Mouse (Mus musculus) kidney, adult 2 months (tissue): ENCODE results near the gene Sdr39u1. TPM values are rescaled to one million over a fixed set of nuclear protein-coding genes. Genes with fewer than 3 reads are reported as not detected.

Source experiments
- DNase-seq: peaks from one replicate; pipeline ENCODE4 v3.0.0; 2021
- H3K27ac ChIP-seq: fragments of 200-500 bp; 2 replicates; pipeline ENCODE4 v1.5.1; 2012; ENCODE audit warnings: low read depth, low read length, control low read depth, inconsistent platforms; ENCODE audit not compliant: insufficient read depth
- H3K27me3 ChIP-seq: fragments of 200-500 bp; replicated peaks from 2 replicates; pipeline ENCODE4 v1.6.1; 2012; ENCODE audit warnings: mild to moderate bottlenecking, moderate library complexity, low read length, inconsistent platforms; ENCODE audit not compliant: control insufficient read depth, insufficient read depth
- H3K36me3 ChIP-seq: fragments of 200-500 bp; 2 replicates; pipeline ENCODE4 v1.6.1; 2012; ENCODE audit warnings: mild to moderate bottlenecking, moderate library complexity, low read length, inconsistent platforms; ENCODE audit not compliant: control insufficient read depth, insufficient read depth
- H3K4me1 ChIP-seq: fragments of 200-500 bp; 2 replicates; pipeline ENCODE4 v1.6.1; 2011; ENCODE audit warnings: low read length; ENCODE audit not compliant: control insufficient read depth, insufficient read depth
- H3K4me3 ChIP-seq: fragments of 200-500 bp; 2 replicates; pipeline ENCODE4 v1.5.1; 2011; ENCODE audit warnings: mild to moderate bottlenecking, low read depth, low read length, control low read depth; ENCODE audit not compliant: insufficient read depth
- CTCF ChIP-seq: fragments of 200-500 bp; conservative IDR thresholded peaks from 2 replicates; pipeline ENCODE4 v1.5.1; 2011; ENCODE audit warnings: low read depth, mild to moderate bottlenecking, control low read depth, low read length, moderate library complexity, mixed read lengths; ENCODE audit not compliant: insufficient read depth, insufficient read length
- POLR2A ChIP-seq: fragments of 200-500 bp; IDR thresholded peaks from one replicate; pipeline ENCODE4 v1.6.1; 2011; ENCODE audit warnings: low read depth, low read length, control low read depth
- WGBS: fragments of 180-500 bp; shearing (Covaris S2); methylation state at CpG from one replicate; pipeline ENCODE4 v1.1.7; 2018; 5-methylcytosine and 5-hydroxymethylcytosine counted together
- polyA plus RNA-seq: library from polyadenylated mRNA; depleted of rRNA; stranded (reverse); fragments of >200 nt; gene quantifications from 2 replicates; pipeline ENCODE4 v1.2.3, GENCODE M21; 2012

Gene Sdr39u1
- polyA plus RNA-seq, 1 experiment, result 132 TPM

DNA sequence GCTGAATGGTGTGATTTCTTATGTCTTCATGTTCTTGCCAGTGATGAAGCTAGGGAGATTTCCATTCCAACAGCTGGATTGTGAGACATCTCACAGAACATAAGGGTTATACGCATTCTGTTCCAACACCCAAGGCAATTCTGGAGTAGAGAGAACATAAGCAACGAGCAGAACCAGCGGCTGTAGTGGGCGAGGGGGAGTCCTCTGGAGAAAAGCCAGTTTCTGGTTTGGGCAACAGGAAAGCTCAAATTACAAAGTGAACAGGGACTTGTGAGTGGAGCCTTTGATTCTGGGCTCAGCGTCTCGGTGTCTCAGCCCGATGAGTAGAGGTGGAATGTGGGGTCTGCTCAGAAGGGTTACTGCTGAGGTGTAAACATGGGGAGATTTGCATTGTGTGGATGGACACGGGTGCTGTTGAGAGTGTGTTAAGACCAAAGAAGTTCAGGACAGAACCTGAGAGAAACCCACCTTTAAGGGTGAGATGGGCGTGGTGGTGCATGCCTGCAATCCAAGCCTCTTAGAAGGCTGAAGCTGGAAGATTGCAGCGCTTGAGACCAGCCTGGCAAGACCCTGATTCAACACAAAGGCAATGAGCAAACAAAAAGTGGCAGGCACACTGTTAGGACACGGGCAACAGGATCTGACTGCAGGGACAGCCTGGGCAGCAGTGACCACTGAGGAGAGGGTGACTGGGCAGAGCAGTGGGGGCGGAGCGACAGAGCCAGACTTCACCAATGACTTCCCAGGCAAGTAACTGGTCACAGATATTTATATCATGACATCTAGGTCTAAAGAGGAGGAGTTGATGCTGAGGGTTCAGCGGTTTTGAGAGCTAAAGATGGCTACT lies 22.4 kb downstream of the Sdr39u1 start:
- no peaks in the 10 kb centered on the region for H3K27me3 ChIP-seq
- H3K4me1 ChIP-seq, result peaks cover 10% of the 10 kb centered on the region; the same call in 1 of the 2 replicates
- no peak for TF ChIP-seq POLR2A
- no peak for TF ChIP-seq CTCF
- 16% methylated on average over 14 of the region's 14 CpGs for WGBS
- H3K27ac ChIP-seq, result no peak overlapping the region
- no peaks in the 10 kb centered on the region for H3K36me3 ChIP-seq
- H3K4me3 ChIP-seq, result no peak overlapping the region
- no peak for DNase-seq

- peak overlapping the region; percentile 4; the same call in 1 of the 2 replicates for H3K4me3 ChIP-seq
- H3K4me1 ChIP-seq, result peaks cover 3% of the 10 kb centered on the region; the same call in 1 of the 2 replicates
- TF ChIP-seq POLR2A (no peak), CTCF (peak; percentile 95)
- peak; percentile 77 for DNase-seq
- whole genome bisulfite sequencing, result 10% methylated on average over 30 of the region's 30 CpGs
- no peaks in the 10 kb centered on the region for H3K27me3 ChIP-seq
- no peaks in the 10 kb centered on the region for H3K36me3 ChIP-seq
- no peak overlapping the region for H3K27ac ChIP-seq
These were observed 26.1 kb downstream of the Sdr39u1 start for GRCm38 (mm10) chr14:55873714-55874683.

DNA sequence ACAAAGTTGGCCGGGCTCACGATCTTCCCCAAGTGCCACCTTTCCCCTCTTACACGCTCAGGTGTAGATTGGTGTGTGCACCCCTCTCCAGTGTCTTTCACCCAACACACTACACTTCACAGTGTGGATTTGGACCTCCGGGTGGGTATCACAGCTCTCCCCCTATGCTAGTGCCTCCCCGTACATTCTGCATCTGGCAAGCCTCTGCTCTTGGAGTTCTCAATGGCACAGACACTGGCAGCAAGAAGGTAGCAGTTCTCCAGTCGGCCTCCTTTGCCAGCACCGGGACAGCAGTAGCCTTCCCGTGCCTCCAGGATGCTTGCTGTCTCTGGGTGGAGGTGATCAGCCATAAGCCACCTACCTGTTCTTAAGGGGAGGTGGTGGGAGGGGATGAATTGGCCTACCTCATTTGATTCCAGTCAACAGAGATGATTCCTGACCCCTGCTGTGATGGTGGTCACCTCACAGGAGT lies 26.8 kb downstream of the Sdr39u1 start:
- H3K27ac ChIP-seq, result no peak overlapping the region
- TF ChIP-seq POLR2A (no peak), CTCF (no peak)
- H3K36me3 ChIP-seq, result no peaks in the 10 kb centered on the region
- H3K4me3 ChIP-seq, result no peak overlapping the region
- DNase-seq, result no peak
- H3K4me1 ChIP-seq, result peaks cover 3% of the 10 kb centered on the region; the same call in 1 of the 2 replicates
- 81% methylated on average over 8 of the region's 8 CpGs for WGBS
- H3K27me3 ChIP-seq, result no peaks in the 10 kb centered on the region

DNA sequence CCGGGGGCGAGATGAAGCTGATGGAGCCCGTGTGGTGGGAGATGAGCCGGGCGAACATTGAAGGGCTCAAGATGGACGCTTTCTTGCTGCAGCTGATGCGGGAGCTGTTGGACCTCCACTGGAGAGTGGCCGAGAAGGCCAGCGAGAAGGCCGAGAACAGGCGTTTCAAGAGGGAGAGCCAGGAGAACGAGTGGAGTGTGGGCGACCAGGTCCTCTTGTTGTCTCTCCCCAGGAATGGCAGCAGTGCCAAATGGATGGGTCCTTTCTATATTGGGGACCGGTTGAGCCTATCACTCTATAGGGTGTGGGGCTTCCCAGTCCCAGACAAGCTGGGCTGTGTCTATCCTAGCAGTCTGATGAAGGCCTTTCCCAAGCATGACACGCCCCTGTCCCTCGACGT lies 27.5 kb downstream of the Sdr39u1 start:
- DNase-seq, result no peak
- Histone ChIP-seq H3K4me1 (peaks cover 3% of the 10 kb centered on the region; the same call in 1 of the 2 replicates), H3K27me3 (no peaks in the 10 kb centered on the region), H3K4me3 (no peak overlapping the region), H3K27ac (no peak overlapping the region), H3K36me3 (no peaks in the 10 kb centered on the region)
- TF ChIP-seq CTCF (no peak), POLR2A (no peak)
- WGBS, result 91% methylated on average over 17 of the region's 17 CpGs

- Histone ChIP-seq H3K27me3 (no peaks in the 10 kb centered on the region), H3K4me1 (peaks cover 3% of the 10 kb centered on the region; the same call in 1 of the 2 replicates), H3K4me3 (no peak overlapping the region), H3K27ac (no peak overlapping the region), H3K36me3 (no peaks in the 10 kb centered on the region)
- 89% methylated on average over 12 of the region's 12 CpGs for WGBS
- DNase-seq, result no peak
- TF ChIP-seq CTCF, result no peak
- no peak for TF ChIP-seq POLR2A
These were observed 28.1 kb downstream of the Sdr39u1 start for GRCm38 (mm10) chr14:55872039-55872438.

DNA sequence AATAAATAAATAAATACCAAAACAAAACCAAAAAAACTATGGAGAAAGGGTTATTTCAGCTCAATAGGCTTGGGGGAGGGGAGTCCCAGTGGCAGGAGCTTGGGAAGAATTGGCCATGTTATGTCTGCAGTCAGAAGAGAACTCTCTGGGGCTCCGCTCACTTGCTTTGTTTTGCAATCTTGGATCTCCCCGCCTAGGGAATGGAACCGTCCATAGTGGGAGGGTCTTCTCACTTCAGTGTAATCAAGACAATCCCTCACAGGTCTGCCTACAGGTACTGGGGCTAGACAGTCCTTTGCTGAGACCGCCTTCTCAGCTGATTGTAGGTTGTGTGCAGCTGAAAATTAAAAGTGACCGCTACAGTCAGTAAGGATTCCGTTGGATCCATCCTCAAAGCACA lies 30.6 kb downstream of the Sdr39u1 start:
- no peaks in the 10 kb centered on the region for H3K36me3 ChIP-seq

More for the DNA sequence above, 30.6 kb downstream of the Sdr39u1 start:
- Histone ChIP-seq H3K27me3 (no peaks in the 10 kb centered on the region), H3K4me3 (no peak overlapping the region), H3K27ac (no peak overlapping the region), H3K4me1 (peaks cover 3% of the 10 kb centered on the region; the same call in 1 of the 2 replicates)
- no peak for TF ChIP-seq POLR2A
- TF ChIP-seq CTCF, result no peak
- WGBS, result over 99% methylated on average over 6 of the region's 6 CpGs
- DNase-seq, result no peak
